Mouse (Mus musculus): ENCODE measurements around the gene Dapk2. TPM values are rescaled to one million over a fixed set of nuclear protein-coding genes. Genes with fewer than 3 reads are reported as not detected.
A peak's percentile ranks its signal among the peaks of the same experiment; 100 is the strongest.

Gene Dapk2
- polyA plus RNA-seq, 1 experiment: 2.9 TPM

DNA sequence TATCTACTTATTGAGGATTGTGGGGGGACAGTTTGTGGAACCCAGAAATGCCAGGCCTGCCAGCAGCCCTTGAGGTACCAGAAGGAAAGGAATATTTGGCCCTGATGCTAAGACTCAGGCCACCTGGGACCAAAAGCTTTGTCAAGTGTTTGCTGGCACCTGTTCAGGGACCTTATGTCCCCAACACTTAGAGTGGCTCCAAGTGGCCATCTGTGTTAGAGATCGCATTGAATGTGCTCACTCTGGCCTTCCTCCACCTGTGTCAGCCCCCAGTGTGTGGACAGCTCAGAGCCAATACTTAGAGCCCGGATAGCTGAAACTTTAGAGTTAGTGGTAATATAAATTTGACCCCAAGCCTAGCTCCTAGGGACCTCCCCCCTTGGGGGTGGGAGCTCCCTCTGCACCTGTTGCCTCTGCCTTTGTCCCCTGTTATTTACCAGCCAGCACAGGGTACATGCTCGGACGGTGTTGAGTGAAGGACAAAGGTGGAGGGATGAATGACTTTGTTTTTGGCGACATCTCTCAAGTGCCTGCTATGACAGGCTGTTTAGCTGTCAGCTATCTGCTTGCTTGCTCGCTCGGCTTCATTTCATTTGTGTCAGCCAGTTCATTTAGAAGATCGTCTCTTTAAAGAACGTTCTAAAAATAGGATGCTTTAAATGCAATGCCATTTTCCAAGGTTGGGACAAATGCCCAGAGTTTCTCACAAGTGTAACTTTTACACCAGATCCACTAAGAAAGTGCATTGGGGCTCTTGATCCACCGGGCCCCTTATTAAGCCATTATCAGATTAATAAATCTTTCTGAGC lies 61.1 kb downstream of the Dapk2 start:
- H3K4me3 ChIP-seq (ENCODE audit: insufficient read depth, low read depth, low read length): no peak overlapping the region
- peaks cover 17% of the 10 kb centered on the region for H3K4me1 ChIP-seq (ENCODE audit: control insufficient read depth, insufficient read depth, insufficient read length, low read length)
- H3K27ac ChIP-seq (replicated peaks; ENCODE audit: low read depth, low read length): peak overlapping the region; percentile 41

- H3K4me1 ChIP-seq (ENCODE audit: control insufficient read depth, insufficient read depth, insufficient read length, low read length): peaks cover 8% of the 10 kb centered on the region
- H3K27ac ChIP-seq (replicated peaks; ENCODE audit: low read depth, low read length): no peak overlapping the region
- no peak overlapping the region for H3K4me3 ChIP-seq (ENCODE audit: insufficient read depth, low read depth, low read length)
Observed at GRCm38 (mm10) chr9:66223872-66224271, 65.8 kb downstream of the Dapk2 start.

GRCm38 (mm10) chr9:66225737-66226485 lies 67.9 kb downstream of the Dapk2 start:
- Histone ChIP-seq H3K4me3 (ENCODE audit: insufficient read depth, low read depth, low read length) (no peak overlapping the region), H3K4me1 (ENCODE audit: control insufficient read depth, insufficient read depth, insufficient read length, low read length) (no peaks in the 10 kb centered on the region), H3K27ac (replicated peaks; ENCODE audit: low read depth, low read length) (no peak overlapping the region)

- Histone ChIP-seq H3K4me1 (ENCODE audit: control insufficient read depth, insufficient read depth, insufficient read length, low read length) (no peaks in the 10 kb centered on the region), H3K4me3 (ENCODE audit: insufficient read depth, low read depth, low read length) (no peak overlapping the region), H3K27ac (replicated peaks; ENCODE audit: low read depth, low read length) (no peak overlapping the region)
Observed at GRCm38 (mm10) chr9:66228456-66229151, 70.6 kb downstream of the Dapk2 start.

DNA sequence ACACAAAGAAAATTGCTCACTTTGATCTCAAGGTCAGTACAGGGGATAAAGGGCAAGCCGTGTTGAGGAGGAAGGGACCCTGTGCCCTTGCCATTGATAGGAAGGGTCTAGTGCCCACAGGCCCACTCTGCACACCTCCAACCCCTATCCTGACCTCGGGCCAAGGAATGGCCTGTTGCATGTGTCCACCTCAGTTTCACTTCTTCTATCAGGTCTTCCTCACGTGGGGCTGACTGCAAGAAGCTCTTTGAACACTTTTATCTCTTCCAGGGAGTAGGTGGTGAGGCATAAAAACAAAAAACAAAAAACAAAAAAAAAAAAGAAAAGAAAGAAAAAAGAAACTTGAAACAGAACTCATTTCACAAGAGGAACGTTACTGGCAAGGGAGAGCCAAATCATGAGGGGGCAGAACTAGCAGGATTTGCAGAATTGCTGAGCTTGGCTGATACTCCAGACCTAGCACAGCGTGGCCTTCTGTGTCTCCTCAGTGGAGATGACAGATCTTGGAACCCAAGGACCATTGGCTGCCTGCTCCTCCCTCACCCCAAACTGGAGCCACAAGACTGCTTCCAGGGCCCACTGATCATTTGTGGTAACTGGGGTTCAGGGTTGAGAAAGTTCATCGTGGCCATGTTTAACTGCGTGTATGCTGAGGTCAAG lies 73.9 kb downstream of the Dapk2 start:
- Histone ChIP-seq H3K4me1 (ENCODE audit: control insufficient read depth, insufficient read depth, insufficient read length, low read length) (no peaks in the 10 kb centered on the region), H3K27ac (replicated peaks; ENCODE audit: low read depth, low read length) (no peak overlapping the region), H3K4me3 (ENCODE audit: insufficient read depth, low read depth, low read length) (no peak overlapping the region)

DNA sequence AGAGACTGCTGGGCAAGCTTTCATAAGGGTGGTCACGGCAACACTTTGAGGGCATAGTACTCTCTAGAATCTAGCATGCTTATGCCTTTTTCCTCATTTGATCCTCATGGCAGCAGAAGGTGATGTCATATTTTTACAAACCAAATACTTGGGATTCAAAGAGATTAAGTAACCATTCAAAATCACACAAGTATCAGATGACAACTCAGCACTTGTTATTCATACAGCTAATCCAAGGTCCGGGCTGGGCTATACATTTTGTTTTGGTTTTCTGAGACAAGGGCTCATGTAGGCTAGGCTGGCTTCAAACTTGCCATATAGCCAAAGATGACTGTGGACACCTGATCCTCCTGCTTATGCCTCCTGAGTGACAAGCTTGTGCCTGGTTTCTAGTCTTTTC lies 78.6 kb downstream of the Dapk2 start:
- Histone ChIP-seq H3K27ac (replicated peaks; ENCODE audit: low read depth, low read length) (no peak overlapping the region), H3K4me1 (ENCODE audit: control insufficient read depth, insufficient read depth, insufficient read length, low read length) (peaks cover 21% of the 10 kb centered on the region), H3K4me3 (ENCODE audit: insufficient read depth, low read depth, low read length) (no peak overlapping the region)

DNA sequence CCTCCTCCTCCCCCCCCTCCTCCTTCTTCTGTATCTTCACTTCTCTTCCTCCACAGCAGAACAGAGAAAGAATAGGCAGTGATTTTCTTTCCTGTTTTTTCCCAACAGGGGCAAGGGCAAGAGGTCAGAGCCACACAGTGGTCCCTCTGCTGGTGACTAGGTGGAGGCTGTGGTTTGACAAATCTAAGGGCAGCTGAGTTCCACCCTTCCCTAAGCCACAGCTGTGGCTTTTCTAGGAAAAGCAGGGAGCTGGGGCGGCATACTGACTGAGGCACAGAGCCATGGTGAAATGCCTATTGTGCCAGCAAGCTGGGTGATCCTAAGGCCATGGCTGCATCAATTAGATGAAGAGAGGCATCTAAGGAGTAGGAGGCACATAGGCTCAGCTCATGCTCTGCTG lies 79.7 kb downstream of the Dapk2 start:
- peaks cover 22% of the 10 kb centered on the region for H3K4me1 ChIP-seq (ENCODE audit: control insufficient read depth, insufficient read depth, insufficient read length, low read length)
- no peak overlapping the region for H3K4me3 ChIP-seq (ENCODE audit: insufficient read depth, low read depth, low read length)
- no peak overlapping the region for H3K27ac ChIP-seq (replicated peaks; ENCODE audit: low read depth, low read length)

GRCm38 (mm10) chr9:66239173-66239572 lies 81.2 kb downstream of the Dapk2 start:
- H3K4me1 ChIP-seq (ENCODE audit: control insufficient read depth, insufficient read depth, insufficient read length, low read length): peaks cover 33% of the 10 kb centered on the region
- H3K27ac ChIP-seq (replicated peaks; ENCODE audit: low read depth, low read length): peak overlapping the region; percentile 13; the same call in 1 of the 2 replicates
- no peak overlapping the region for H3K4me3 ChIP-seq (ENCODE audit: insufficient read depth, low read depth, low read length)

DNA sequence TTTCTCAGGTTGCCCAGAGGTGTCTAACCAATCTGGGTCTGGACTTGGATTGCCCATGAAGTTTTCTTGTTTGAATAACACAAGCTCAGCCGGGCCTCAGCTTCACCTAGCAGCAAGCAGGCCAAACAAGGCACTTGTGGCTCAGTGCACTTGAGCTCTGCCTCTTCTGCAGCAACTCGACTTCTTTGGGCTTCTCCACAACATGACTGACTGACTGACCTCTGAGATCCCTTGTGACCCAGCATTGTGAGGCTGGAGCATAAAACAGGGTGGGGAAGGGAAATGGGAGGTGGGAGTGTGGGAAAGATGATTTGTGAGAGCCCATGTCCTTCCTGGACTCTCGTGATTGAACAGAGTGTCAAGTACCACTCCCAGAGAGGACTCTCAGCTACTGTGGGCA lies 81.7 kb downstream of the Dapk2 start:
- no peak overlapping the region for H3K4me3 ChIP-seq (ENCODE audit: insufficient read depth, low read depth, low read length)
- H3K27ac ChIP-seq (replicated peaks; ENCODE audit: low read depth, low read length): peak overlapping the region; percentile 13

DNA sequence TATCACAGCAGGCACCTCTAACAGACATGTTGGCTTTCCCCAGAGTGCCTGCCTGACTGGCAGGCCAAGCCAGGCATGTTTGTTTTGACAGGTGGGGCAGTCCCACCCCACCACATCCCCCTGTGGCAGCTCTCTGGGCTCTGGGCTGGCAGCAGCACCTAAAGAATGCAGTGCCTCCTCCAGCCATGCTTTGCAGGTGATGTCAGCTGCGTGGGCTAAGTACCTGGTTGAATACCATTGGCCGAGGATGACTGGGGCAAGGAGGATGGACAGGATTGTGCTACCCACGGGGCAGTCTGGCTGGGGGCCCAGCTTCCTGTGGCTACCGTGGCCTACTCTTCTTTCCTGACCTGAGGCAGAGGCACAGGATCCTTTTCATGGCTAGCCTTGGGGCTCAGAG lies 82.5 kb downstream of the Dapk2 start:
- H3K4me3 ChIP-seq (ENCODE audit: insufficient read depth, low read depth, low read length): no peak overlapping the region
- peaks cover 40% of the 10 kb centered on the region for H3K4me1 ChIP-seq (ENCODE audit: control insufficient read depth, insufficient read depth, insufficient read length, low read length)
- H3K27ac ChIP-seq (replicated peaks; ENCODE audit: low read depth, low read length): peak overlapping the region; percentile 6; the same call in 1 of the 2 replicates

More for the DNA sequence above, 81.7 kb downstream of the Dapk2 start:
- H3K4me1 ChIP-seq (ENCODE audit: control insufficient read depth, insufficient read depth, insufficient read length, low read length): peaks cover 34% of the 10 kb centered on the region

DNA sequence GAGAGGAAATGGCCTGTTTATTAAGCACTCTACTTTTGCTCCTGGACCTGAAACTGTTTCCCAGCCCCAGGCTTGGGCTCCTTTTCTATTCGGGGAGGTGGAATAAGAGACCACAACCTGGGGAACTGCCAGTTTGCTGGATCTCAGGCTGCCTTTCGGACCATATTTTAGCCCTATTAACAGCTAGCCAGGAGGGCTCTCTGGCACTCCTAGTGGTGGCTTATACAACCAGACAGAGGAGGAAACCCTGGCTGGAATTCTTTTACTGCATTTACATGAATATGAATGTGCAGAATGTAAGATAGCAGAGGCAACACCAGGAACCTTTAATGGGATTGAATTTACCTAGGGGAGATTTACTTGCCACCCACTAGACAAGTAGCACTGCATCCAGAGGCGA lies 83.0 kb downstream of the Dapk2 start:
- peaks cover 41% of the 10 kb centered on the region for H3K4me1 ChIP-seq (ENCODE audit: control insufficient read depth, insufficient read depth, insufficient read length, low read length)
- H3K4me3 ChIP-seq (ENCODE audit: insufficient read depth, low read depth, low read length): no peak overlapping the region
- no peak overlapping the region for H3K27ac ChIP-seq (replicated peaks; ENCODE audit: low read depth, low read length)

GRCm38 (mm10) chr9:66241722-66242121 lies 83.7 kb downstream of the Dapk2 start:
- H3K4me1 ChIP-seq (ENCODE audit: control insufficient read depth, insufficient read depth, insufficient read length, low read length): peaks cover 42% of the 10 kb centered on the region
- no peak overlapping the region for H3K27ac ChIP-seq (replicated peaks; ENCODE audit: low read depth, low read length)
- H3K4me3 ChIP-seq (ENCODE audit: insufficient read depth, low read depth, low read length): no peak overlapping the region

GRCm38 (mm10) chr9:66243240-66243639 lies 85.2 kb downstream of the Dapk2 start:
- H3K4me3 ChIP-seq (ENCODE audit: insufficient read depth, low read depth, low read length): no peak overlapping the region
- H3K4me1 ChIP-seq (ENCODE audit: control insufficient read depth, insufficient read depth, insufficient read length, low read length): peaks cover 44% of the 10 kb centered on the region
- peak overlapping the region; percentile 72 for H3K27ac ChIP-seq (replicated peaks; ENCODE audit: low read depth, low read length)

- peaks cover 44% of the 10 kb centered on the region for H3K4me1 ChIP-seq (ENCODE audit: control insufficient read depth, insufficient read depth, insufficient read length, low read length)
- no peak overlapping the region for H3K4me3 ChIP-seq (ENCODE audit: insufficient read depth, low read depth, low read length)
- H3K27ac ChIP-seq (replicated peaks; ENCODE audit: low read depth, low read length): peak overlapping the region; percentile 32; the same call in 1 of the 2 replicates
Observed at GRCm38 (mm10) chr9:66244079-66244478, 86.1 kb downstream of the Dapk2 start.

DNA sequence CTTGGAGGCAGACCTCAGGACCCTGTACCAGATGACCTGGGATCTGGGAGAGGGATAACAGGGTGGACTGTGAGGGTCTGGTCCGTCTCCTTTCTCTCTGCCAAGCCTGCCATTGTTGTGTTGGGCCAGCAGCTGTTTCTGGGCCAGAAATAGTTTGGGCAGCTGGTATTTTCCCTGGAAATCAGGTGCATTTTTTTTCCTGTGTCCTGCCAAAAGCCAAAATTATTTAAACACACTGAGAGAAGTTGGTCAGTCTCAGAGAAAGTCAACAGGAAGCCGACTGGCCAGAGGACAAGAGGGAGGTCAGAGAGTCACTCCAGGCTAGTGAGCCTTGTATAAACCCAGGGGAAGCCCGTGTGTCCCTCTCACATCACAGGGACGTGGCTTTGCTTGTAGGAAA lies 87.7 kb downstream of the Dapk2 start:
- Histone ChIP-seq H3K27ac (replicated peaks; ENCODE audit: low read depth, low read length) (peak overlapping the region; percentile 88), H3K4me1 (ENCODE audit: control insufficient read depth, insufficient read depth, insufficient read length, low read length) (peaks cover 34% of the 10 kb centered on the region), H3K4me3 (ENCODE audit: insufficient read depth, low read depth, low read length) (no peak overlapping the region)

Data from brown adipose tissue, adult 24 weeks (tissue).